Mouse (Mus musculus) ZHBTc4 (cell line): Measurements from ENCODE around the gene Acox1.

Source experiments
- DNase-seq: peaks from one replicate; pipeline ENCODE4 v3.0.0-alpha.2; 2011; ENCODE audit warnings: low read depth, low spot score

The Acox1 gene

GRCm38 (mm10) chr11:116169214-116169613 is 29.6 kb downstream of the Acox1 start:
- no peak for DNase-seq

- DNase-seq: peak; percentile 98
Measured at GRCm38 (mm10) chr11:116167884-116168439, 30.9 kb downstream of the Acox1 start, which contains the start of gene Fbf1. Gene Fbf1 (minus strand): TSS chr11:116168166.

GRCm38 (mm10) chr11:116167232-116167631 is 31.6 kb downstream of the Acox1 start:
- DNase-seq: no peak

- DNase-seq: no peak
Measured at GRCm38 (mm10) chr11:116163002-116163401, 35.8 kb downstream of the Acox1 start.

GRCm38 (mm10) chr11:116162146-116162545 is 36.7 kb downstream of the Acox1 start:
- DNase-seq: peak; percentile 70

GRCm38 (mm10) chr11:116161312-116161711 is 37.5 kb downstream of the Acox1 start:
- DNase-seq: peak; percentile 34

- DNase-seq: no peak
Measured at GRCm38 (mm10) chr11:116150960-116151359, 47.9 kb downstream of the Acox1 start.

- no peak for DNase-seq
Measured at GRCm38 (mm10) chr11:116149341-116149740, 49.5 kb downstream of the Acox1 start.

GRCm38 (mm10) chr11:116148761-116149221 is 50.1 kb downstream of the Acox1 start:
- peak; percentile 48 for DNase-seq

- DNase-seq: peak; percentile 32
Measured at GRCm38 (mm10) chr11:116146294-116146985, 52.4 kb downstream of the Acox1 start.

GRCm38 (mm10) chr11:116145481-116146293 is 53.2 kb downstream of the Acox1 start:
- DNase-seq: peak; percentile 29

- DNase-seq: no peak
Measured at GRCm38 (mm10) chr11:116143468-116143867, 55.4 kb downstream of the Acox1 start.

- peak; percentile 61 for DNase-seq
Measured at GRCm38 (mm10) chr11:116142211-116142991, 56.4 kb downstream of the Acox1 start.

- DNase-seq: peak; percentile 99
Measured at GRCm38 (mm10) chr11:116138468-116139138, 60.2 kb downstream of the Acox1 start, which contains the start of gene Mrpl38. Gene Mrpl38 (minus strand): TSS chr11:116138868.

GRCm38 (mm10) chr11:116138096-116138467 is 60.8 kb downstream of the Acox1 start:
- no peak for DNase-seq

- DNase-seq: no peak
Measured at GRCm38 (mm10) chr11:116134171-116134570, 64.7 kb downstream of the Acox1 start.

- no peak for DNase-seq
Measured at GRCm38 (mm10) chr11:116133497-116133896, 65.3 kb downstream of the Acox1 start.

GRCm38 (mm10) chr11:116132366-116133333 is 66.2 kb downstream of the Acox1 start:
- DNase-seq: peak; percentile 50

- DNase-seq: no peak
Measured at GRCm38 (mm10) chr11:116131349-116132170, 67.3 kb downstream of the Acox1 start.
